Mouse (Mus musculus) liver, embryonic 16.5 days (tissue): Measurements from ENCODE around the gene Dock3. TPM values are rescaled to one million over a fixed set of nuclear protein-coding genes. Genes with fewer than 3 reads are reported as not detected.

Experiments used
- ATAC-seq: fragments of 200-750 bp; cut with Nextera tagmentation; 2 replicates; pipeline ENCODE4 v1.8.0; 2017; ENCODE audit warnings: low read depth, mild to moderate bottlenecking, moderate number of reproducible peaks, moderate library complexity
- H3K27ac ChIP-seq: fragments of 300-500 bp; sonication (generic); 2 replicates; pipeline ENCODE4 v1.5.1; 2014; ENCODE audit warnings: mild to moderate bottlenecking, low read length
- H3K27me3 ChIP-seq: fragments of 300-500 bp; sonication (generic); 2 replicates; pipeline ENCODE4 v1.6.1; 2014; ENCODE audit warnings: low read depth, low read length, mixed read lengths; ENCODE audit not compliant: control insufficient read depth, insufficient read depth
- H3K36me3 ChIP-seq: fragments of 300-500 bp; sonication (generic); 2 replicates; pipeline ENCODE4 v1.6.1; 2014; ENCODE audit warnings: mild to moderate bottlenecking; ENCODE audit not compliant: control insufficient read depth, insufficient read depth
- H3K4me1 ChIP-seq: fragments of 300-500 bp; sonication (generic); 2 replicates; pipeline ENCODE4 v1.6.1; 2014; ENCODE audit warnings: low read depth, low read length, mixed read lengths; ENCODE audit not compliant: control insufficient read depth
- H3K4me2 ChIP-seq: fragments of 300-500 bp; sonication (generic); 2 replicates; pipeline ENCODE4 v1.6.1; 2014; ENCODE audit warnings: low read depth, low read length, mixed read lengths
- H3K4me3 ChIP-seq: fragments of 300-500 bp; sonication (generic); 2 replicates; pipeline ENCODE4 v1.5.1; 2014; ENCODE audit warnings: low read depth, mild to moderate bottlenecking, low read length
- H3K9ac ChIP-seq: fragments of 300-500 bp; sonication (generic); 2 replicates; pipeline ENCODE4 v1.6.1; 2014; ENCODE audit warnings: low read depth, low read length
- H3K9me3 ChIP-seq: fragments of 300-500 bp; sonication (generic); replicated peaks from 2 replicates; pipeline ENCODE4 v1.6.1; 2016; ENCODE audit warnings: low read length; ENCODE audit not compliant: control insufficient read depth
- WGBS: fragments of 180-500 bp; shearing (Covaris S2); extraction: QIAGEN DNeasy Blood & Tissue Kit; methylation state at CpG from one replicate; pipeline ENCODE4 v1.1.7; 2014; ENCODE audit not compliant: insufficient replicate concordance; 5-methylcytosine and 5-hydroxymethylcytosine counted together
- polyA plus RNA-seq: library from polyadenylated mRNA; unstranded; fragments of >200 nt; fragmentation: Nextera tagmentation; extraction: Ambion mirVana; gene quantifications from 2 replicates; pipeline ENCODE4 v1.2.1, GENCODE M21; 2015

Gene Dock3
- polyA plus RNA-seq, 1 experiment from 2014 or later: 0.04 TPM

GRCm38 (mm10) chr9:107273184-107273583 lies 41.5 kb upstream of the Dock3 start:
- no peak for ATAC-seq
- H3K27me3 ChIP-seq: no peaks in the 10 kb centered on the region
- peaks cover 12% of the 10 kb centered on the region for H3K4me1 ChIP-seq
- H3K9ac ChIP-seq: no peak overlapping the region
- no peaks in the 10 kb centered on the region for H3K9me3 ChIP-seq
- no peak overlapping the region for H3K4me3 ChIP-seq
- no peak overlapping the region for H3K27ac ChIP-seq
- H3K36me3 ChIP-seq: no peaks in the 10 kb centered on the region
- no peak overlapping the region for H3K4me2 ChIP-seq
- 34% methylated on average over 10 of the region's 10 CpGs for WGBS

- Histone ChIP-seq H3K27me3 (no peaks in the 10 kb centered on the region), H3K4me1 (peaks cover 12% of the 10 kb centered on the region), H3K36me3 (no peaks in the 10 kb centered on the region), H3K9ac (no peak overlapping the region), H3K9me3 (no peaks in the 10 kb centered on the region), H3K27ac (no peak overlapping the region), H3K4me2 (no peak overlapping the region), H3K4me3 (no peak overlapping the region)
- WGBS: 20% methylated on average over 4 of the region's 4 CpGs
- ATAC-seq: peak; percentile 32; the same call in 1 of the 2 replicates
These were observed 40.6 kb upstream of the Dock3 start for GRCm38 (mm10) chr9:107272284-107272683.

GRCm38 (mm10) chr9:107271177-107271938 lies 39.6 kb upstream of the Dock3 start:
- Histone ChIP-seq H3K27ac (no peak overlapping the region), H3K4me2 (no peak overlapping the region), H3K27me3 (no peaks in the 10 kb centered on the region), H3K9ac (no peak overlapping the region), H3K36me3 (no peaks in the 10 kb centered on the region), H3K9me3 (no peaks in the 10 kb centered on the region), H3K4me1 (peaks cover 12% of the 10 kb centered on the region), H3K4me3 (no peak overlapping the region)
- no peak for ATAC-seq
- WGBS: 52% methylated on average over 7 of the region's 7 CpGs

GRCm38 (mm10) chr9:107269772-107270171 lies 38.1 kb upstream of the Dock3 start:
- H3K27me3 ChIP-seq: no peaks in the 10 kb centered on the region
- H3K4me2 ChIP-seq: no peak overlapping the region
- H3K9ac ChIP-seq: no peak overlapping the region
- no peak overlapping the region for H3K4me3 ChIP-seq
- no peak for ATAC-seq
- H3K36me3 ChIP-seq: no peaks in the 10 kb centered on the region
- WGBS: 41% methylated on average over 1 of the region's 1 CpGs
- no peak overlapping the region for H3K27ac ChIP-seq
- no peaks in the 10 kb centered on the region for H3K9me3 ChIP-seq
- peaks cover 12% of the 10 kb centered on the region for H3K4me1 ChIP-seq

GRCm38 (mm10) chr9:107267721-107268402 lies 36.2 kb upstream of the Dock3 start:
- H3K9ac ChIP-seq: no peak overlapping the region
- ATAC-seq: no peak
- H3K9me3 ChIP-seq: no peaks in the 10 kb centered on the region
- H3K27ac ChIP-seq: no peak overlapping the region
- H3K27me3 ChIP-seq: no peaks in the 10 kb centered on the region
- H3K4me2 ChIP-seq: no peak overlapping the region
- no peaks in the 10 kb centered on the region for H3K36me3 ChIP-seq
- peaks cover 12% of the 10 kb centered on the region for H3K4me1 ChIP-seq
- H3K4me3 ChIP-seq: no peak overlapping the region
- 24% methylated on average over 4 of the region's 4 CpGs for WGBS

GRCm38 (mm10) chr9:107267028-107267427 lies 35.3 kb upstream of the Dock3 start:
- Histone ChIP-seq H3K27ac (no peak overlapping the region), H3K4me1 (peaks cover 8% of the 10 kb centered on the region), H3K4me2 (no peak overlapping the region), H3K27me3 (no peaks in the 10 kb centered on the region), H3K9me3 (no peaks in the 10 kb centered on the region), H3K9ac (no peak overlapping the region), H3K4me3 (no peak overlapping the region), H3K36me3 (no peaks in the 10 kb centered on the region)
- no peak for ATAC-seq
- WGBS: 26% methylated on average over 1 of the region's 1 CpGs

- no peak for ATAC-seq
- H3K27me3 ChIP-seq: no peaks in the 10 kb centered on the region
- no peaks in the 10 kb centered on the region for H3K4me1 ChIP-seq
- no peaks in the 10 kb centered on the region for H3K36me3 ChIP-seq
- H3K9me3 ChIP-seq: no peaks in the 10 kb centered on the region
- H3K9ac ChIP-seq: no peak overlapping the region
- no peak overlapping the region for H3K4me3 ChIP-seq
- WGBS: 48% methylated on average over 3 of the region's 3 CpGs
- H3K4me2 ChIP-seq: no peak overlapping the region
- no peak overlapping the region for H3K27ac ChIP-seq
These were observed 33.0 kb upstream of the Dock3 start for GRCm38 (mm10) chr9:107264731-107265130.

- 63% methylated on average over 5 of the region's 5 CpGs for WGBS
- Histone ChIP-seq H3K4me1 (no peaks in the 10 kb centered on the region), H3K9me3 (no peaks in the 10 kb centered on the region), H3K36me3 (no peaks in the 10 kb centered on the region), H3K4me3 (no peak overlapping the region), H3K4me2 (no peak overlapping the region), H3K27ac (no peak overlapping the region), H3K9ac (no peak overlapping the region), H3K27me3 (no peaks in the 10 kb centered on the region)
- no peak for ATAC-seq
These were observed 32.2 kb upstream of the Dock3 start for GRCm38 (mm10) chr9:107263912-107264311.

GRCm38 (mm10) chr9:107262375-107262774 lies 30.7 kb upstream of the Dock3 start:
- H3K4me1 ChIP-seq: no peaks in the 10 kb centered on the region
- no peak for ATAC-seq
- 73% methylated on average over 7 of the region's 7 CpGs for WGBS

More at GRCm38 (mm10) chr9:107262375-107262774, 30.7 kb upstream of the Dock3 start:
- H3K4me2 ChIP-seq: no peak overlapping the region
- no peaks in the 10 kb centered on the region for H3K27me3 ChIP-seq
- H3K27ac ChIP-seq: no peak overlapping the region
- H3K9me3 ChIP-seq: no peaks in the 10 kb centered on the region
- no peak overlapping the region for H3K9ac ChIP-seq
- no peaks in the 10 kb centered on the region for H3K36me3 ChIP-seq
- H3K4me3 ChIP-seq: no peak overlapping the region
